Mouse (Mus musculus) cortical plate, adult 2 months (tissue): ENCODE measurements around the gene Cc2d2a. TPM values are rescaled to one million over a fixed set of nuclear protein-coding genes. Genes with fewer than 3 reads are reported as not detected.

Experiments used
- H3K27ac ChIP-seq: fragments of 200-500 bp; 2 replicates; pipeline ENCODE4 v1.5.1; 2012; ENCODE audit warnings: low read length, control low read depth, inconsistent platforms; ENCODE audit not compliant: insufficient read depth
- H3K4me1 ChIP-seq: fragments of 200-500 bp; 2 replicates; pipeline ENCODE4 v1.6.1; 2011; ENCODE audit warnings: low read length; ENCODE audit not compliant: control insufficient read depth, insufficient read depth
- H3K4me3 ChIP-seq: fragments of 200-500 bp; 2 replicates; pipeline ENCODE4 v1.5.1; 2011; ENCODE audit warnings: mild to moderate bottlenecking, low read length, control low read depth; ENCODE audit not compliant: insufficient read depth
- CTCF ChIP-seq: fragments of 200-500 bp; IDR thresholded peaks from 2 replicates; pipeline ENCODE4 v1.5.1; 2011; ENCODE audit warnings: mild to moderate bottlenecking, control low read depth, low read length; ENCODE audit not compliant: insufficient read depth; ENCODE audit errors: extremely low read depth
- POLR2A ChIP-seq: fragments of 200-500 bp; IDR thresholded peaks from 2 replicates; pipeline ENCODE4 v1.6.1; 2011; ENCODE audit warnings: mild to moderate bottlenecking, low read length, control low read depth; ENCODE audit not compliant: insufficient read depth; ENCODE audit errors: extremely low read depth
- polyA plus RNA-seq: library from polyadenylated mRNA; depleted of rRNA; stranded (reverse); fragments of >200 nt; gene quantifications from 2 replicates; pipeline ENCODE4 v1.2.3, GENCODE M21; 2012; rRNA removed

The Cc2d2a gene
- 16.3 and 18.3 TPM in 2 replicates for polyA plus RNA-seq

- no peak for TF ChIP-seq CTCF
- peak; percentile 61; the same call in 1 of the 2 replicates for TF ChIP-seq POLR2A
- Histone ChIP-seq H3K4me1 (peaks cover 3% of the 10 kb centered on the region; the same call in 1 of the 2 replicates), H3K27ac (peak within 1 kb of the TSS; percentile 61), H3K4me3 (peak within 1 kb of the TSS; percentile 68)
These were observed at the start of gene Cc2d2a for GRCm38 (mm10) chr5:43661997-43662961. Cc2d2a (plus strand) TSS chr5:43662346.

- Histone ChIP-seq H3K27ac (no peak overlapping the region), H3K4me1 (no peaks in the 10 kb centered on the region), H3K4me3 (no peak overlapping the region)
- TF ChIP-seq CTCF (0 out of 2 replicates have a peak, but pooled peaks have one; percentile 8), POLR2A (no peak)
These were observed 40.4 kb upstream of the Cc2d2a start for GRCm38 (mm10) chr5:43621575-43622299.

GRCm38 (mm10) chr5:43625407-43625806 lies 36.7 kb upstream of the Cc2d2a start:
- TF ChIP-seq CTCF (no peak), POLR2A (no peak)
- no peak overlapping the region for H3K27ac ChIP-seq
- H3K4me1 ChIP-seq = no peaks in the 10 kb centered on the region
- no peak overlapping the region for H3K4me3 ChIP-seq

GRCm38 (mm10) chr5:43634071-43634601 lies 28.0 kb upstream of the Cc2d2a start:
- TF ChIP-seq POLR2A (no peak), CTCF (no peak)
- H3K27ac ChIP-seq = no peak overlapping the region
- H3K4me1 ChIP-seq = no peaks in the 10 kb centered on the region
- H3K4me3 ChIP-seq = no peak overlapping the region

GRCm38 (mm10) chr5:43634602-43635081 lies 27.5 kb upstream of the Cc2d2a start:
- Histone ChIP-seq H3K27ac (no peak overlapping the region), H3K4me3 (no peak overlapping the region), H3K4me1 (no peaks in the 10 kb centered on the region)
- no peak for TF ChIP-seq POLR2A
- TF ChIP-seq CTCF = peak; percentile 30; the same call in 1 of the 2 replicates

- no peak overlapping the region for H3K27ac ChIP-seq
- no peaks in the 10 kb centered on the region for H3K4me1 ChIP-seq
- no peak overlapping the region for H3K4me3 ChIP-seq
- TF ChIP-seq CTCF (no peak), POLR2A (no peak)
These were observed 17.1 kb upstream of the Cc2d2a start for GRCm38 (mm10) chr5:43645020-43645419.

GRCm38 (mm10) chr5:43647098-43647774 lies 14.9 kb upstream of the Cc2d2a start:
- H3K4me1 ChIP-seq = no peaks in the 10 kb centered on the region
- H3K27ac ChIP-seq = no peak overlapping the region
- TF ChIP-seq CTCF (no peak), POLR2A (no peak)
- no peak overlapping the region for H3K4me3 ChIP-seq

GRCm38 (mm10) chr5:43661498-43661897 lies 648 bp upstream of the Cc2d2a start:
- Histone ChIP-seq H3K27ac (no peak overlapping the region), H3K4me3 (peak overlapping the region; percentile 68; the same call in 1 of the 2 replicates), H3K4me1 (peaks cover 3% of the 10 kb centered on the region; the same call in 1 of the 2 replicates)
- TF ChIP-seq CTCF (no peak), POLR2A (no peak)
